Mouse (Mus musculus) C2C12 (cell line): ENCODE data around the gene Camkk1.

Experiments used
- CEBPB ChIP-seq: IDR thresholded peaks from one replicate; pipeline ENCODE4 v1.6.1; 2011; ENCODE audit warnings: low read depth, mild to moderate bottlenecking, control low read depth, moderate library complexity
- CTCF ChIP-seq: IDR thresholded peaks from one replicate; pipeline ENCODE4 v1.5.1; 2011; ENCODE audit not compliant: control insufficient read depth, insufficient read depth, insufficient read length
- FOSL1 ChIP-seq: IDR thresholded peaks from one replicate; pipeline ENCODE4 v1.8.0; 2011; ENCODE audit warnings: mild to moderate bottlenecking, low read length; ENCODE audit not compliant: poor library complexity, insufficient read depth, severe bottlenecking
- MAX ChIP-seq: IDR thresholded peaks from one replicate; pipeline ENCODE4 v1.6.1; 2011; ENCODE audit warnings: mild to moderate bottlenecking, control low read depth
- MYOD1 ChIP-seq: IDR thresholded peaks from one replicate; pipeline ENCODE4 v1.6.1; 2011; ENCODE audit warnings: low read depth; ENCODE audit not compliant: control insufficient read depth, insufficient read length
- MYOG ChIP-seq: IDR thresholded peaks from one replicate; pipeline ENCODE4 v1.6.1; 2011; ENCODE audit not compliant: control insufficient read depth, insufficient read length; ENCODE audit errors: extremely low read depth
- USF1 ChIP-seq: IDR thresholded peaks from one replicate; pipeline ENCODE4 v1.6.1; 2011; ENCODE audit warnings: low read depth, mild to moderate bottlenecking, control low read depth, moderate library complexity

GRCm38 (mm10) chr11:73048030-73048876, 29.4 kb downstream of the Camkk1 start:
- TF ChIP-seq FOSL1: no peak
- no peak for TF ChIP-seq CTCF
- no peak for TF ChIP-seq MAX
- TF ChIP-seq MYOG: no peak
- no peak for TF ChIP-seq CEBPB
- TF ChIP-seq USF1: peak; percentile 51
- TF ChIP-seq MYOD1: no peak
